Mouse (Mus musculus) embryonic facial prominence, embryonic 14.5 days (tissue): Measurements from ENCODE around the gene Cttn. TPM values are rescaled to one million over a fixed set of nuclear protein-coding genes. Genes with fewer than 3 reads are reported as not detected.

Experiments
- ATAC-seq: fragments of 200-750 bp; cut with Nextera tagmentation; 2 replicates; pipeline ENCODE4 v1.8.0; 2017; ENCODE audit warnings: low read depth, moderate number of reproducible peaks, moderate TSS enrichment
- DNase-seq: peaks from one replicate; pipeline ENCODE4 v3.0.0-alpha.2; 2015; ENCODE audit warnings: low spot score
- H3K27ac ChIP-seq: fragments of 300-500 bp; sonication (generic); replicated peaks from 2 replicates; pipeline ENCODE4 v1.5.1; 2014; ENCODE audit warnings: low read depth, mild to moderate bottlenecking, low read length, moderate library complexity
- H3K27me3 ChIP-seq: fragments of 300-500 bp; sonication (generic); replicated peaks from 2 replicates; pipeline ENCODE4 v1.6.1; 2014; ENCODE audit warnings: low read length; ENCODE audit not compliant: control insufficient read depth, insufficient read depth
- H3K36me3 ChIP-seq: fragments of 300-500 bp; sonication (generic); 2 replicates; pipeline ENCODE4 v1.6.1; 2014; ENCODE audit warnings: low read length, mixed read lengths; ENCODE audit not compliant: control insufficient read depth, insufficient read depth
- H3K4me1 ChIP-seq: fragments of 300-500 bp; sonication (generic); 2 replicates; pipeline ENCODE4 v1.6.1; 2014; ENCODE audit warnings: antibody characterized with exemption, low read length; ENCODE audit not compliant: control insufficient read depth, insufficient read depth
- H3K4me2 ChIP-seq: fragments of 300-500 bp; sonication (generic); 2 replicates; pipeline ENCODE4 v1.6.1; 2014; ENCODE audit warnings: low read depth, mild to moderate bottlenecking, low read length, moderate library complexity, mixed read lengths
- H3K4me3 ChIP-seq: fragments of 300-500 bp; sonication (generic); 2 replicates; pipeline ENCODE4 v1.5.1; 2014; ENCODE audit warnings: low read depth, mild to moderate bottlenecking, low read length
- H3K9ac ChIP-seq: fragments of 300-500 bp; sonication (generic); 2 replicates; pipeline ENCODE4 v1.6.1; 2014; ENCODE audit warnings: low read depth, mild to moderate bottlenecking, low read length, moderate library complexity, mixed read lengths
- H3K9me3 ChIP-seq: fragments of 300-500 bp; sonication (generic); 2 replicates; pipeline ENCODE4 v1.6.1; 2016; ENCODE audit warnings: low read length; ENCODE audit not compliant: control insufficient read depth
- WGBS: fragments of 180-500 bp; shearing (Covaris S2); extraction: QIAGEN DNeasy Blood & Tissue Kit; methylation state at CpG from one replicate; pipeline ENCODE4 v1.1.7; 2014; 5-methylcytosine and 5-hydroxymethylcytosine counted together
- polyA plus RNA-seq: library from polyadenylated mRNA; unstranded; fragments of >200 nt; fragmentation: Nextera tagmentation; extraction: Ambion mirVana; gene quantifications from 2 replicates; pipeline ENCODE4 v1.2.1, GENCODE M21; 2014

Cttn gene
- polyA plus RNA-seq, 1 experiment from 2014 or later, result 157 TPM

GRCm38 (mm10) chr7:144489067-144489774, 18.4 kb upstream of the Cttn start:
- no peak overlapping the region for H3K9ac ChIP-seq
- DNase-seq, result peak; percentile 17
- no peak overlapping the region for H3K4me3 ChIP-seq
- 0 out of 2 replicates have a peak, but pooled peaks have one; percentile 26 for ATAC-seq
- H3K4me2 ChIP-seq, result no peak overlapping the region
- H3K9me3 ChIP-seq, result no peaks in the 10 kb centered on the region
- H3K27ac ChIP-seq, result no peak overlapping the region
- no peaks in the 10 kb centered on the region for H3K4me1 ChIP-seq
- WGBS, result 79% methylated on average over 6 of the region's 6 CpGs
- peaks cover 75% of the 10 kb centered on the region for H3K36me3 ChIP-seq
- no peaks in the 10 kb centered on the region for H3K27me3 ChIP-seq

GRCm38 (mm10) chr7:144480314-144480713, 9.5 kb upstream of the Cttn start:
- Histone ChIP-seq H3K4me3 (no peak overlapping the region), H3K9me3 (no peaks in the 10 kb centered on the region), H3K36me3 (peaks cover 89% of the 10 kb centered on the region), H3K9ac (no peak overlapping the region), H3K27me3 (no peaks in the 10 kb centered on the region), H3K4me1 (no peaks in the 10 kb centered on the region), H3K4me2 (no peak overlapping the region), H3K27ac (no peak overlapping the region)
- no peak for DNase-seq
- ATAC-seq, result no peak

GRCm38 (mm10) chr7:144479569-144479968, 8.8 kb upstream of the Cttn start:
- Histone ChIP-seq H3K27ac (no peak overlapping the region), H3K9me3 (no peaks in the 10 kb centered on the region), H3K4me3 (no peak overlapping the region), H3K4me2 (no peak overlapping the region), H3K4me1 (no peaks in the 10 kb centered on the region), H3K36me3 (peaks cover 83% of the 10 kb centered on the region), H3K9ac (no peak overlapping the region), H3K27me3 (no peaks in the 10 kb centered on the region)
- 83% methylated on average over 1 of the region's 1 CpGs for WGBS
- DNase-seq, result no peak
- no peak for ATAC-seq

- H3K27me3 ChIP-seq, result no peaks in the 10 kb centered on the region
- H3K36me3 ChIP-seq, result peaks cover 45% of the 10 kb centered on the region
- H3K4me2 ChIP-seq, result no peak overlapping the region
- no peaks in the 10 kb centered on the region for H3K9me3 ChIP-seq
- 82% methylated on average over 3 of the region's 3 CpGs for whole genome bisulfite sequencing
- no peak overlapping the region for H3K9ac ChIP-seq
- no peak overlapping the region for H3K27ac ChIP-seq
- ATAC-seq, result no peak
- no peak for DNase-seq
- H3K4me3 ChIP-seq, result no peak overlapping the region
- H3K4me1 ChIP-seq, result no peaks in the 10 kb centered on the region
These were observed 4.9 kb upstream of the Cttn start for GRCm38 (mm10) chr7:144475741-144476140.

GRCm38 (mm10) chr7:144473486-144473885, 2.7 kb upstream of the Cttn start:
- H3K9ac ChIP-seq, result no peak overlapping the region
- H3K36me3 ChIP-seq, result peaks cover 24% of the 10 kb centered on the region
- no peaks in the 10 kb centered on the region for H3K27me3 ChIP-seq
- 57% methylated on average over 4 of the region's 4 CpGs for WGBS
- H3K4me2 ChIP-seq, result no peak overlapping the region
- no peaks in the 10 kb centered on the region for H3K9me3 ChIP-seq
- no peak overlapping the region for H3K27ac ChIP-seq
- no peak overlapping the region for H3K4me3 ChIP-seq
- DNase-seq (no peak), ATAC-seq (no peak)
- H3K4me1 ChIP-seq, result peaks cover 9% of the 10 kb centered on the region

- Histone ChIP-seq H3K27me3 (no peaks in the 10 kb centered on the region), H3K4me3 (peak overlapping the region; percentile 89), H3K9ac (peak overlapping the region; percentile 94), H3K9me3 (no peaks in the 10 kb centered on the region), H3K36me3 (peaks cover 8% of the 10 kb centered on the region; the same call in 1 of the 2 replicates), H3K27ac (peak overlapping the region; percentile 84), H3K4me2 (peak overlapping the region; percentile 72), H3K4me1 (peaks cover 9% of the 10 kb centered on the region)
- 77% methylated on average over 2 of the region's 2 CpGs for WGBS
- ATAC-seq, result no peak
- DNase-seq, result no peak
These were observed 294 bp upstream of the Cttn start for GRCm38 (mm10) chr7:144471103-144471502.

- H3K9ac ChIP-seq, result peak overlapping the region; percentile 94
- peak; percentile 12 for DNase-seq
- no peaks in the 10 kb centered on the region for H3K27me3 ChIP-seq
- ATAC-seq, result 0 out of 2 replicates have a peak, but pooled peaks have one; percentile 10
- H3K36me3 ChIP-seq, result peaks cover 9% of the 10 kb centered on the region
- no peaks in the 10 kb centered on the region for H3K9me3 ChIP-seq
- H3K4me3 ChIP-seq, result peak overlapping the region; percentile 89
- H3K4me1 ChIP-seq, result peaks cover 9% of the 10 kb centered on the region
- H3K27ac ChIP-seq, result peak overlapping the region; percentile 84
- H3K4me2 ChIP-seq, result peak overlapping the region; percentile 72
- 2% methylated on average over 31 of the region's 31 CpGs for WGBS
These were observed 783 bp downstream of the Cttn start for GRCm38 (mm10) chr7:144469908-144470544.

GRCm38 (mm10) chr7:144469181-144469641, 1.6 kb downstream of the Cttn start:
- Histone ChIP-seq H3K4me1 (peaks cover 9% of the 10 kb centered on the region), H3K36me3 (peaks cover 17% of the 10 kb centered on the region), H3K9ac (peak overlapping the region; percentile 94), H3K9me3 (no peaks in the 10 kb centered on the region), H3K4me2 (peak overlapping the region; percentile 72), H3K4me3 (peak overlapping the region; percentile 89), H3K27me3 (no peaks in the 10 kb centered on the region), H3K27ac (peak overlapping the region; percentile 84; the same call in 1 of the 2 replicates)
- 21% methylated on average over 4 of the region's 4 CpGs for WGBS
- ATAC-seq, result no peak
- peak; percentile 33 for DNase-seq
